Mouse (Mus musculus) bone marrow, adult 2 months (tissue): Measurements from ENCODE around the gene Wasf3.

Experiments used
- CTCF ChIP-seq: fragments of 200-500 bp; IDR thresholded peaks from 2 replicates; pipeline ENCODE4 v1.5.1; 2011; ENCODE audit warnings: low read length, control low read depth; ENCODE audit not compliant: control insufficient read depth, insufficient read depth
- POLR2A ChIP-seq: fragments of 200-500 bp; IDR thresholded peaks from 2 replicates; pipeline ENCODE4 v1.6.1; 2011; ENCODE audit warnings: low read depth, mild to moderate bottlenecking, control low read depth, low read length, borderline replicate concordance; ENCODE audit not compliant: control insufficient read depth

DNA sequence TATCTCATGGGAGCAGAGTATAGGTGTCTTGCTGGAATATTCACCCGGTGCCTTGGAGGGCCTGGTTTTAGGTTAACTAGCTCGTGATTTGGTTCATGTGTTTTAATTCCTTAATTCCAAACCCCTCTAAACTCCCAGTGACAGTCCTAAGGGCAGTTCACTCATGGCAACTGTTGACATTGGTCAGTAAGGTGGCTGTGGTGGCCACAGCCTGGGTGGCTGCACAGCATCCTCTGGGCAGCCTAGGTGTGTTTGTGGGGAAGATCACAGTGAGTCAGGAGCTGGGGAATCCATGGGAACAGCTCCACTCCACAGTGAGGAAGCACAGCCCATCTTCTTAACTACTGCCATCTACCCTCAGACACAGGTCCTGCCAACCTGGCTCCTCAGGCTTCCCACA is 61.8 kb downstream of the Wasf3 start:
- TF ChIP-seq CTCF, result no peak
- no peak for TF ChIP-seq POLR2A
